Mouse (Mus musculus): ENCODE measurements around the gene Stx11. TPM values are rescaled to one million over a fixed set of nuclear protein-coding genes. Genes with fewer than 3 reads are reported as not detected.

Stx11 gene
- polyA plus RNA-seq, 1 experiment from 2014 or later, result 1.3 TPM

- no peak; the same call in 1 of the 2 replicates for ATAC-seq
- H3K36me3 ChIP-seq (ENCODE audit: control insufficient read depth, insufficient read depth), result no peaks in the 10 kb centered on the region
- WGBS, result under 1% methylated on average over 13 of the region's 13 CpGs
- H3K4me1 ChIP-seq (replicated peaks; ENCODE audit: control insufficient read depth, insufficient read depth, low read length), result peaks cover 7% of the 10 kb centered on the region
- peak overlapping the region; percentile 69 for H3K27ac ChIP-seq (ENCODE audit: low read length)
- H3K9me3 ChIP-seq (ENCODE audit: control insufficient read depth, low read length), result no peaks in the 10 kb centered on the region
- peak overlapping the region; percentile 9; the same call in 1 of the 2 replicates for H3K9ac ChIP-seq (replicated peaks; ENCODE audit: low read depth, low read length)
- H3K4me3 ChIP-seq (replicated peaks; ENCODE audit: low read length), result peak overlapping the region; percentile 62
- peak overlapping the region; percentile 74 for H3K4me2 ChIP-seq (ENCODE audit: low read length)
- no peaks in the 10 kb centered on the region for H3K27me3 ChIP-seq (replicated peaks; ENCODE audit: control insufficient read depth, insufficient read depth, low read length)
Observed at GRCm38 (mm10) chr10:12922077-12922573, 42.0 kb downstream of the Stx11 start.

GRCm38 (mm10) chr10:12921551-12922040 lies 42.5 kb downstream of the Stx11 start:
- Histone ChIP-seq H3K4me2 (ENCODE audit: low read length) (peak overlapping the region; percentile 74), H3K27ac (ENCODE audit: low read length) (no peak overlapping the region), H3K36me3 (ENCODE audit: control insufficient read depth, insufficient read depth) (no peaks in the 10 kb centered on the region), H3K27me3 (replicated peaks; ENCODE audit: control insufficient read depth, insufficient read depth, low read length) (no peaks in the 10 kb centered on the region), H3K4me3 (replicated peaks; ENCODE audit: low read length) (peak overlapping the region; percentile 62), H3K9ac (replicated peaks; ENCODE audit: low read depth, low read length) (no peak overlapping the region), H3K9me3 (ENCODE audit: control insufficient read depth, low read length) (no peaks in the 10 kb centered on the region), H3K4me1 (replicated peaks; ENCODE audit: control insufficient read depth, insufficient read depth, low read length) (peaks cover 7% of the 10 kb centered on the region)
- ATAC-seq, result no peak
- WGBS, result 41% methylated on average over 11 of the region's 11 CpGs

GRCm38 (mm10) chr10:12919287-12919686 lies 44.8 kb downstream of the Stx11 start:
- no peaks in the 10 kb centered on the region for H3K9me3 ChIP-seq (ENCODE audit: control insufficient read depth, low read length)
- H3K9ac ChIP-seq (replicated peaks; ENCODE audit: low read depth, low read length), result no peak overlapping the region
- no peak overlapping the region for H3K4me2 ChIP-seq (ENCODE audit: low read length)
- H3K27me3 ChIP-seq (replicated peaks; ENCODE audit: control insufficient read depth, insufficient read depth, low read length), result no peaks in the 10 kb centered on the region
- no peak overlapping the region for H3K4me3 ChIP-seq (replicated peaks; ENCODE audit: low read length)
- WGBS, result 40% methylated on average over 5 of the region's 5 CpGs
- H3K4me1 ChIP-seq (replicated peaks; ENCODE audit: control insufficient read depth, insufficient read depth, low read length), result peaks cover 7% of the 10 kb centered on the region
- H3K36me3 ChIP-seq (ENCODE audit: control insufficient read depth, insufficient read depth), result no peaks in the 10 kb centered on the region
- ATAC-seq, result no peak
- no peak overlapping the region for H3K27ac ChIP-seq (ENCODE audit: low read length)

GRCm38 (mm10) chr10:12917626-12918025 lies 46.5 kb downstream of the Stx11 start:
- no peak overlapping the region for H3K27ac ChIP-seq (ENCODE audit: low read length)
- WGBS, result 35% methylated on average over 1 of the region's 1 CpGs
- no peak for ATAC-seq
- H3K9me3 ChIP-seq (ENCODE audit: control insufficient read depth, low read length), result no peaks in the 10 kb centered on the region
- H3K36me3 ChIP-seq (ENCODE audit: control insufficient read depth, insufficient read depth), result no peaks in the 10 kb centered on the region
- H3K4me1 ChIP-seq (replicated peaks; ENCODE audit: control insufficient read depth, insufficient read depth, low read length), result no peaks in the 10 kb centered on the region
- no peak overlapping the region for H3K4me3 ChIP-seq (replicated peaks; ENCODE audit: low read length)
- H3K9ac ChIP-seq (replicated peaks; ENCODE audit: low read depth, low read length), result no peak overlapping the region
- no peaks in the 10 kb centered on the region for H3K27me3 ChIP-seq (replicated peaks; ENCODE audit: control insufficient read depth, insufficient read depth, low read length)
- H3K4me2 ChIP-seq (ENCODE audit: low read length), result no peak overlapping the region

GRCm38 (mm10) chr10:12916376-12916775 lies 47.7 kb downstream of the Stx11 start:
- H3K27ac ChIP-seq (ENCODE audit: low read length), result no peak overlapping the region
- no peak overlapping the region for H3K9ac ChIP-seq (replicated peaks; ENCODE audit: low read depth, low read length)
- no peak overlapping the region for H3K4me2 ChIP-seq (ENCODE audit: low read length)
- no peaks in the 10 kb centered on the region for H3K27me3 ChIP-seq (replicated peaks; ENCODE audit: control insufficient read depth, insufficient read depth, low read length)
- no peaks in the 10 kb centered on the region for H3K4me1 ChIP-seq (replicated peaks; ENCODE audit: control insufficient read depth, insufficient read depth, low read length)
- H3K9me3 ChIP-seq (ENCODE audit: control insufficient read depth, low read length), result no peaks in the 10 kb centered on the region
- 96% methylated on average over 6 of the region's 6 CpGs for WGBS
- no peaks in the 10 kb centered on the region for H3K36me3 ChIP-seq (ENCODE audit: control insufficient read depth, insufficient read depth)
- no peak for ATAC-seq
- H3K4me3 ChIP-seq (replicated peaks; ENCODE audit: low read length), result no peak overlapping the region

- no peak for ATAC-seq
- no peak overlapping the region for H3K27ac ChIP-seq (ENCODE audit: low read length)
- H3K4me1 ChIP-seq (replicated peaks; ENCODE audit: control insufficient read depth, insufficient read depth, low read length), result no peaks in the 10 kb centered on the region
- no peaks in the 10 kb centered on the region for H3K36me3 ChIP-seq (ENCODE audit: control insufficient read depth, insufficient read depth)
- no peaks in the 10 kb centered on the region for H3K9me3 ChIP-seq (ENCODE audit: control insufficient read depth, low read length)
- no peak overlapping the region for H3K4me2 ChIP-seq (ENCODE audit: low read length)
- no peak overlapping the region for H3K4me3 ChIP-seq (replicated peaks; ENCODE audit: low read length)
- H3K9ac ChIP-seq (replicated peaks; ENCODE audit: low read depth, low read length), result no peak overlapping the region
- no peaks in the 10 kb centered on the region for H3K27me3 ChIP-seq (replicated peaks; ENCODE audit: control insufficient read depth, insufficient read depth, low read length)
- WGBS, result 83% methylated on average over 7 of the region's 7 CpGs
Observed at GRCm38 (mm10) chr10:12915826-12916225, 48.3 kb downstream of the Stx11 start.

GRCm38 (mm10) chr10:12914203-12914602 lies 49.9 kb downstream of the Stx11 start:
- WGBS, result 94% methylated on average over 1 of the region's 1 CpGs
- H3K36me3 ChIP-seq (ENCODE audit: control insufficient read depth, insufficient read depth), result no peaks in the 10 kb centered on the region
- H3K27me3 ChIP-seq (replicated peaks; ENCODE audit: control insufficient read depth, insufficient read depth, low read length), result no peaks in the 10 kb centered on the region
- H3K4me3 ChIP-seq (replicated peaks; ENCODE audit: low read length), result no peak overlapping the region
- H3K9me3 ChIP-seq (ENCODE audit: control insufficient read depth, low read length), result no peaks in the 10 kb centered on the region
- ATAC-seq, result no peak
- no peaks in the 10 kb centered on the region for H3K4me1 ChIP-seq (replicated peaks; ENCODE audit: control insufficient read depth, insufficient read depth, low read length)
- H3K27ac ChIP-seq (ENCODE audit: low read length), result no peak overlapping the region
- H3K9ac ChIP-seq (replicated peaks; ENCODE audit: low read depth, low read length), result no peak overlapping the region
- H3K4me2 ChIP-seq (ENCODE audit: low read length), result no peak overlapping the region

GRCm38 (mm10) chr10:12911981-12912530 lies 52.0 kb downstream of the Stx11 start:
- H3K4me2 ChIP-seq (ENCODE audit: low read length), result 0 out of 2 replicates have a peak overlapping the region, but pooled peaks have one; percentile 0
- H3K27ac ChIP-seq (ENCODE audit: low read length), result no peak overlapping the region
- H3K27me3 ChIP-seq (replicated peaks; ENCODE audit: control insufficient read depth, insufficient read depth, low read length), result no peaks in the 10 kb centered on the region
- H3K4me3 ChIP-seq (replicated peaks; ENCODE audit: low read length), result no peak overlapping the region
- no peaks in the 10 kb centered on the region for H3K36me3 ChIP-seq (ENCODE audit: control insufficient read depth, insufficient read depth)
- H3K9ac ChIP-seq (replicated peaks; ENCODE audit: low read depth, low read length), result no peak overlapping the region
- 60% methylated on average over 11 of the region's 11 CpGs for WGBS
- H3K9me3 ChIP-seq (ENCODE audit: control insufficient read depth, low read length), result no peaks in the 10 kb centered on the region
- H3K4me1 ChIP-seq (replicated peaks; ENCODE audit: control insufficient read depth, insufficient read depth, low read length), result no peaks in the 10 kb centered on the region
- ATAC-seq, result 0 out of 2 replicates have a peak, but pooled peaks have one; percentile 49

- Histone ChIP-seq H3K9ac (replicated peaks; ENCODE audit: low read depth, low read length) (no peak overlapping the region), H3K9me3 (ENCODE audit: control insufficient read depth, low read length) (no peaks in the 10 kb centered on the region), H3K4me3 (replicated peaks; ENCODE audit: low read length) (no peak overlapping the region), H3K4me1 (replicated peaks; ENCODE audit: control insufficient read depth, insufficient read depth, low read length) (no peaks in the 10 kb centered on the region), H3K27me3 (replicated peaks; ENCODE audit: control insufficient read depth, insufficient read depth, low read length) (no peaks in the 10 kb centered on the region), H3K27ac (ENCODE audit: low read length) (no peak overlapping the region), H3K4me2 (ENCODE audit: low read length) (0 out of 2 replicates have a peak overlapping the region, but pooled peaks have one; percentile 0), H3K36me3 (ENCODE audit: control insufficient read depth, insufficient read depth) (no peaks in the 10 kb centered on the region)
- ATAC-seq, result no peak
- WGBS, result 82% methylated on average over 13 of the region's 13 CpGs
Observed at GRCm38 (mm10) chr10:12911451-12911850, 52.6 kb downstream of the Stx11 start.

Measured in forebrain, embryonic 16.5 days (tissue).